Comparison of ENCODE assay signal across 9 mouse cellular contexts in genomic region chr4:95733397-95734249, GRCm38 (mm10).
DNase-seq lines count a peak whose midpoint lies in the region; ATAC-seq and TF ChIP-seq lines count a peak whose summit lies in the region.
"Had no signal": no experiment of that assay in that cellular context is flagged by ENCODE, and none has a peak within 500 bp of the region (broad histone marks: within the 10 kb centered on the region; RNA-seq: fewer than 3 reads in every experiment).

No protein-coding gene starts in this region.

- TF ChIP-seq CTCF in gastrocnemius, adult 2 months (IDR thresholded peaks at IDR 0.05): no peak
- no peak for TF ChIP-seq CTCF in Patski (IDR thresholded peaks at IDR 0.05)

- ATAC-seq in Patski: peak; percentile 54
- ATAC-seq in forebrain, embryonic 16.5 days: peak; percentile 82

- no peak overlapping the region for H3ac ChIP-seq in myocyte (ENCODE audit: control insufficient read depth, insufficient read length)

- intact Hi-C loops in gastrocnemius, adult 2 months (cut with DNase I): no loop called here

- H3K79me2 ChIP-seq in myocyte (ENCODE audit: control insufficient read depth, insufficient read depth): no peaks in the 10 kb centered on the region

- 7% methylated on average over 6 of the region's 6 CpGs for WGBS in forebrain, embryonic 16.5 days

- POLR2A ChIA-PET in Patski (lab: Charles Lee): no interaction called here

- H3K4me2 ChIP-seq in forebrain, embryonic 16.5 days (ENCODE audit: low read length): no peak overlapping the region
- H3K4me2 ChIP-seq in myocyte (ENCODE audit: low read depth): peak overlapping the region; percentile 44
- H3K4me2 ChIP-seq: liver, embryonic 15.5 days had no signal

- no peaks in the 10 kb centered on the region for H3K36me3 ChIP-seq in forebrain, embryonic 16.5 days (ENCODE audit: control insufficient read depth, insufficient read depth)
- H3K36me3 ChIP-seq in myocyte (ENCODE audit: control insufficient read depth, insufficient read depth): no peaks in the 10 kb centered on the region
- H3K36me3 ChIP-seq: liver, embryonic 15.5 days had no signal

- H3K27me3 ChIP-seq in Patski: no peaks in the 10 kb centered on the region
- no peaks in the 10 kb centered on the region for H3K27me3 ChIP-seq in forebrain, embryonic 16.5 days (replicated peaks; ENCODE audit: control insufficient read depth, insufficient read depth, low read length)
- no peaks in the 10 kb centered on the region for H3K27me3 ChIP-seq in myocyte (ENCODE audit: control insufficient read depth, insufficient read depth, insufficient read length)
- H3K27me3 ChIP-seq: liver, embryonic 15.5 days had no signal

- peak overlapping the region; percentile 43 for H3K27ac ChIP-seq in gastrocnemius, adult 2 months
- H3K27ac ChIP-seq in forebrain, embryonic 16.5 days (ENCODE audit: low read length): no peak overlapping the region
- H3K27ac ChIP-seq: liver, embryonic 15.5 days had no signal

- H3K9ac ChIP-seq in forebrain, embryonic 16.5 days (replicated peaks; ENCODE audit: low read depth, low read length): no peak overlapping the region
- H3K9ac ChIP-seq: liver, embryonic 15.5 days had no signal

- CTCF ChIA-PET in Patski (lab: Charles Lee): no interaction called here

- in situ Hi-C loops in Patski (cut with MboI; ENCODE audit: low pct_unique_long_range_greater_than_20kb): loop anchor here (5.0 to 10.0 kb wide), 3 partner anchors 169 to 681 kb away; partner anchors contain the start of gene Jun

- no peaks in the 10 kb centered on the region for H3K9me3 ChIP-seq in forebrain, embryonic 16.5 days (ENCODE audit: control insufficient read depth, low read length)
- H3K9me3 ChIP-seq: liver, embryonic 15.5 days had no signal

- no peak for TF ChIP-seq POLR2A in myocyte (IDR thresholded peaks at IDR 0.05; ENCODE audit: insufficient read length, low read depth)

- peaks cover 13% of the 10 kb centered on the region for H3K4me1 ChIP-seq in forebrain, embryonic 16.5 days (replicated peaks; ENCODE audit: control insufficient read depth, insufficient read depth, low read length)

- peak; percentile 31 for DNase-seq in gastrocnemius, adult 2 months
- no peak for DNase-seq in gastrocnemius, adult 18-20 months (ENCODE audit: low spot score)
- peak; percentile 86 for DNase-seq in Patski (ENCODE audit: low read depth, low spot score)
- peak; percentile 70 for DNase-seq in kidney, postnatal 10 days
- no peak for DNase-seq in frontal cortex, postnatal 25 days (ENCODE audit: low spot score in 2 of 2)
- no peak for DNase-seq in B cell, adult 2 months

- no peak overlapping the region for H3K4me3 ChIP-seq in gastrocnemius, adult 2 months
- H3K4me3 ChIP-seq in forebrain, embryonic 16.5 days (replicated peaks; ENCODE audit: low read length): no peak overlapping the region
- H3K4me3 ChIP-seq in myocyte: no peak overlapping the region
- H3K4me3 ChIP-seq: liver, embryonic 15.5 days had no signal

TF ChIP-seq in myocyte, 11 proteins besides CTCF, POLR2A, EP300 and RAD21:
- TF ChIP-seq SRF (IDR thresholded peaks at IDR 0.05; ENCODE audit: control insufficient read depth, insufficient read length, low read depth) (peak; percentile 58), USF1 (IDR thresholded peaks at IDR 0.05; ENCODE audit: low read depth) (no peak), MYOD1 (IDR thresholded peaks at IDR 0.05; ENCODE audit: control insufficient read depth in 1 of 3, insufficient read length in 2 of 3, low read depth in 2 of 3) (no peak), REST (IDR thresholded peaks at IDR 0.05; ENCODE audit: insufficient read depth, insufficient read length) (no peak), MAX (IDR thresholded peaks at IDR 0.05; ENCODE audit: low read depth) (no peak), TCF3 (IDR thresholded peaks at IDR 0.05; ENCODE audit: insufficient read length, low read depth) (no peak), CEBPB (IDR thresholded peaks at IDR 0.05; ENCODE audit: insufficient read depth, poor library complexity, severe bottlenecking) (peak; percentile 20; the same call in 1 of the 2 replicates), E2F4 (IDR thresholded peaks at IDR 0.05; ENCODE audit: insufficient read depth) (no peak), MYOG (IDR thresholded peaks at IDR 0.05; ENCODE audit: control insufficient read depth in 1 of 3, insufficient read depth in 1 of 3, insufficient read length in 2 of 3, low read depth in 2 of 3) (no peak), TCF12 (IDR thresholded peaks at IDR 0.05; ENCODE audit: insufficient read depth, poor library complexity, severe bottlenecking) (no peak), POLR2AphosphoS2 (IDR thresholded peaks at IDR 0.05; ENCODE audit: insufficient read length, low read depth) (no peak)
TF ChIP-seq in myocyte: peak in this region for 2.

Comparison
In these comparisons a context has a peak if more than half of its experiments do, and no peak if none do; other contexts are left out.
1. DNase-seq: peak in gastrocnemius, adult 2 months (single experiment), Patski (single experiment) and kidney, postnatal 10 days (single experiment); none in gastrocnemius, adult 18-20 months (single experiment), frontal cortex, postnatal 25 days (0 of 2) and B cell, adult 2 months (0 of 2).